Mouse (Mus musculus) thymus, adult 2 months (tissue): ENCODE results near the gene Gtf2h4.

ENCODE experiments used
- CTCF ChIP-seq: fragments of 200-500 bp; IDR thresholded peaks from 2 replicates; pipeline ENCODE4 v1.5.1; 2012; ENCODE audit warnings: mild to moderate bottlenecking, control low read depth, low read length, moderate library complexity, borderline replicate concordance; ENCODE audit not compliant: control insufficient read depth, poor library complexity, insufficient read depth; ENCODE audit errors: extremely low read depth
- POLR2A ChIP-seq: fragments of 200-500 bp; IDR thresholded peaks from 2 replicates; pipeline ENCODE4 v1.6.1; 2012; ENCODE audit warnings: mild to moderate bottlenecking, low read length, control low read depth, moderate library complexity; ENCODE audit not compliant: control insufficient read depth, poor library complexity, insufficient read depth; ENCODE audit errors: extremely low read depth

DNA sequence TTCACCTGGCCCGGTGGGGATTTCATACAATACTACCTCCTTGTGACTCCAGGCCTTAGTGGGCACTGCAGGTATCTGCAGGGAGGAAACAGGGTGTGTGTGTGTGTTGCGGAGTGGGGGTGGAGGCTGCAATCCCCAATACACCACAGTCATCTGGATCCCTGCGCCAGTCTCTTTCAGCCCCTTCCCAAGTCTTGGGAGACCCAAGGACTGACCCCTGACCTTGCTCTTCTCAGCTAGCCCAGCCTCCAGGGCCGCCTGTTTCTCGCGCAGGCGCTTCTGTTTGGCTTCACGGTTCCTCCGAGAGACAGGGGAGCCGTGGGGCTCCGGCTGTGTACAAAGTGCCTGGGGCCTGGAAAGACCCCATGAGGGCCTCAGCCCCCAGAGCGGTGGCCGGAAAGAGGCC, 6.7 kb downstream of the Gtf2h4 start:
- TF ChIP-seq CTCF = no peak
- no peak for TF ChIP-seq POLR2A
